Mouse (Mus musculus) neural tube, embryonic 15.5 days (tissue): ENCODE results near the gene Abcd3. TPM values are rescaled to one million over a fixed set of nuclear protein-coding genes. Genes with fewer than 3 reads are reported as not detected.
A peak's percentile ranks its signal among the peaks of the same experiment; 100 is the strongest.

Source experiments
- ATAC-seq: fragments of 200-750 bp; cut with Nextera tagmentation; 2 replicates; pipeline ENCODE4 v1.8.0; 2017; ENCODE audit warnings: mild to moderate bottlenecking, moderate TSS enrichment, moderate library complexity; ENCODE audit not compliant: low FRiP score
- H3K27ac ChIP-seq: fragments of 300-500 bp; sonication (generic); replicated peaks from 2 replicates; pipeline ENCODE4 v1.5.1; 2015; ENCODE audit warnings: mild to moderate bottlenecking, inconsistent platforms
- H3K27me3 ChIP-seq: fragments of 300-500 bp; sonication (generic); replicated peaks from 2 replicates; pipeline ENCODE4 v1.6.1; 2015; ENCODE audit warnings: inconsistent platforms
- H3K36me3 ChIP-seq: fragments of 300-500 bp; sonication (generic); 2 replicates; pipeline ENCODE4 v1.6.1; 2015; ENCODE audit warnings: inconsistent platforms
- H3K4me1 ChIP-seq: fragments of 300-500 bp; sonication (generic); 2 replicates; pipeline ENCODE4 v1.6.1; 2015; ENCODE audit warnings: inconsistent platforms
- H3K4me2 ChIP-seq: fragments of 300-500 bp; sonication (generic); 2 replicates; pipeline ENCODE4 v1.6.1; 2015; ENCODE audit warnings: inconsistent platforms, mild to moderate bottlenecking, moderate library complexity
- H3K4me3 ChIP-seq: fragments of 300-500 bp; sonication (generic); replicated peaks from 2 replicates; pipeline ENCODE4 v1.5.1; 2015; ENCODE audit warnings: mild to moderate bottlenecking, inconsistent platforms
- H3K9ac ChIP-seq: fragments of 300-500 bp; sonication (generic); replicated peaks from 2 replicates; pipeline ENCODE4 v1.6.1; 2015; ENCODE audit warnings: mild to moderate bottlenecking, inconsistent platforms
- H3K9me3 ChIP-seq: fragments of 300-500 bp; sonication (generic); replicated peaks from 2 replicates; pipeline ENCODE4 v1.6.1; 2016; ENCODE audit warnings: inconsistent platforms
- WGBS: fragments of 180-500 bp; shearing (Covaris S2); methylation state at CpG from one replicate; pipeline ENCODE4 v1.1.7; 2015; ENCODE audit warnings: mixed read lengths; 5-methylcytosine and 5-hydroxymethylcytosine counted together
- polyA plus RNA-seq: library from polyadenylated mRNA; unstranded; fragments of >200 nt; fragmentation: Nextera tagmentation; extraction: Ambion mirVana; gene quantifications from 2 replicates; pipeline ENCODE4 v1.2.1, GENCODE M21; 2015

The Abcd3 gene
- polyA plus RNA-seq, 1 experiment from 2014 or later = 74.4 TPM

GRCm38 (mm10) chr3:121841412-121842014 is 26.4 kb upstream of the Abcd3 start:
- Histone ChIP-seq H3K4me2 (no peak overlapping the region), H3K9ac (no peak overlapping the region), H3K4me3 (no peak overlapping the region), H3K4me1 (no peaks in the 10 kb centered on the region), H3K27me3 (no peaks in the 10 kb centered on the region), H3K27ac (no peak overlapping the region), H3K9me3 (no peaks in the 10 kb centered on the region), H3K36me3 (no peaks in the 10 kb centered on the region)
- 79% methylated on average over 9 of the region's 9 CpGs for WGBS
- ATAC-seq = no peak

GRCm38 (mm10) chr3:121840351-121840750 is 25.2 kb upstream of the Abcd3 start:
- H3K27ac ChIP-seq = no peak overlapping the region
- no peaks in the 10 kb centered on the region for H3K4me1 ChIP-seq
- H3K4me2 ChIP-seq = no peak overlapping the region
- 95% methylated on average over 8 of the region's 8 CpGs for WGBS
- H3K9me3 ChIP-seq = no peaks in the 10 kb centered on the region
- no peak overlapping the region for H3K9ac ChIP-seq
- H3K36me3 ChIP-seq = no peaks in the 10 kb centered on the region
- H3K27me3 ChIP-seq = no peaks in the 10 kb centered on the region
- H3K4me3 ChIP-seq = no peak overlapping the region
- no peak for ATAC-seq

GRCm38 (mm10) chr3:121834732-121835131 is 19.6 kb upstream of the Abcd3 start:
- no peak overlapping the region for H3K4me3 ChIP-seq
- no peak overlapping the region for H3K4me2 ChIP-seq
- no peaks in the 10 kb centered on the region for H3K4me1 ChIP-seq
- no peak overlapping the region for H3K9ac ChIP-seq
- ATAC-seq = no peak
- H3K9me3 ChIP-seq = no peaks in the 10 kb centered on the region
- no peak overlapping the region for H3K27ac ChIP-seq
- H3K27me3 ChIP-seq = no peaks in the 10 kb centered on the region
- no peaks in the 10 kb centered on the region for H3K36me3 ChIP-seq
- WGBS = 74% methylated on average over 2 of the region's 2 CpGs

- ATAC-seq = no peak
- Histone ChIP-seq H3K4me1 (no peaks in the 10 kb centered on the region), H3K27ac (no peak overlapping the region), H3K4me2 (no peak overlapping the region), H3K9me3 (no peaks in the 10 kb centered on the region), H3K36me3 (no peaks in the 10 kb centered on the region), H3K4me3 (no peak overlapping the region), H3K9ac (no peak overlapping the region), H3K27me3 (no peaks in the 10 kb centered on the region)
- WGBS = 89% methylated on average over 4 of the region's 4 CpGs
Measured at GRCm38 (mm10) chr3:121834250-121834649, 19.1 kb upstream of the Abcd3 start.

GRCm38 (mm10) chr3:121825092-121825491 is 10.0 kb upstream of the Abcd3 start:
- H3K4me3 ChIP-seq = no peak overlapping the region
- H3K4me1 ChIP-seq = no peaks in the 10 kb centered on the region
- WGBS = 94% methylated on average over 1 of the region's 1 CpGs
- H3K36me3 ChIP-seq = no peaks in the 10 kb centered on the region
- no peak overlapping the region for H3K27ac ChIP-seq
- no peak overlapping the region for H3K4me2 ChIP-seq
- no peaks in the 10 kb centered on the region for H3K27me3 ChIP-seq
- no peak for ATAC-seq
- H3K9ac ChIP-seq = no peak overlapping the region
- no peaks in the 10 kb centered on the region for H3K9me3 ChIP-seq

- H3K9me3 ChIP-seq = no peaks in the 10 kb centered on the region
- H3K27me3 ChIP-seq = no peaks in the 10 kb centered on the region
- no peak overlapping the region for H3K4me2 ChIP-seq
- H3K36me3 ChIP-seq = no peaks in the 10 kb centered on the region
- H3K9ac ChIP-seq = no peak overlapping the region
- no peak for ATAC-seq
- no peaks in the 10 kb centered on the region for H3K4me1 ChIP-seq
- no peak overlapping the region for H3K4me3 ChIP-seq
- H3K27ac ChIP-seq = no peak overlapping the region
- 98% methylated on average over 1 of the region's 1 CpGs for WGBS
Measured at GRCm38 (mm10) chr3:121824319-121824718, 9.2 kb upstream of the Abcd3 start.

- WGBS = 80% methylated on average over 5 of the region's 5 CpGs
- no peaks in the 10 kb centered on the region for H3K4me1 ChIP-seq
- H3K27me3 ChIP-seq = no peaks in the 10 kb centered on the region
- no peak overlapping the region for H3K4me2 ChIP-seq
- no peak for ATAC-seq
- no peak overlapping the region for H3K27ac ChIP-seq
- no peaks in the 10 kb centered on the region for H3K9me3 ChIP-seq
- no peaks in the 10 kb centered on the region for H3K36me3 ChIP-seq
- H3K9ac ChIP-seq = no peak overlapping the region
- H3K4me3 ChIP-seq = no peak overlapping the region
Measured at GRCm38 (mm10) chr3:121822643-121823042, 7.5 kb upstream of the Abcd3 start.

GRCm38 (mm10) chr3:121821559-121822143 is 6.5 kb upstream of the Abcd3 start:
- no peaks in the 10 kb centered on the region for H3K27me3 ChIP-seq
- WGBS = 86% methylated on average over 8 of the region's 8 CpGs
- H3K9me3 ChIP-seq = no peaks in the 10 kb centered on the region
- H3K4me3 ChIP-seq = no peak overlapping the region
- no peak overlapping the region for H3K4me2 ChIP-seq
- no peaks in the 10 kb centered on the region for H3K4me1 ChIP-seq
- no peak for ATAC-seq
- H3K9ac ChIP-seq = no peak overlapping the region
- no peak overlapping the region for H3K27ac ChIP-seq
- H3K36me3 ChIP-seq = no peaks in the 10 kb centered on the region

- Histone ChIP-seq H3K9ac (no peak overlapping the region), H3K4me2 (no peak overlapping the region), H3K9me3 (no peaks in the 10 kb centered on the region), H3K27me3 (no peaks in the 10 kb centered on the region), H3K4me3 (no peak overlapping the region), H3K27ac (no peak overlapping the region), H3K36me3 (no peaks in the 10 kb centered on the region), H3K4me1 (peaks cover 6% of the 10 kb centered on the region)
- no peak for ATAC-seq
- 84% methylated on average over 3 of the region's 3 CpGs for WGBS
Measured at GRCm38 (mm10) chr3:121819693-121820200, 4.6 kb upstream of the Abcd3 start.

- ATAC-seq = no peak
- 84% methylated on average over 10 of the region's 10 CpGs for WGBS
Measured at GRCm38 (mm10) chr3:121818736-121819396, 3.8 kb upstream of the Abcd3 start.

GRCm38 (mm10) chr3:121815549-121816235 is 590 bp upstream of the Abcd3 start:
- Histone ChIP-seq H3K4me2 (peak overlapping the region; percentile 70), H3K27me3 (no peaks in the 10 kb centered on the region), H3K9me3 (no peaks in the 10 kb centered on the region), H3K9ac (peak overlapping the region; percentile 88), H3K27ac (peak overlapping the region; percentile 99), H3K4me1 (peaks cover 26% of the 10 kb centered on the region), H3K36me3 (no peaks in the 10 kb centered on the region), H3K4me3 (peak overlapping the region; percentile 74)
- WGBS = 16% methylated on average over 16 of the region's 16 CpGs
- no peak for ATAC-seq

More at GRCm38 (mm10) chr3:121818736-121819396, 3.8 kb upstream of the Abcd3 start:
- H3K4me3 ChIP-seq = no peak overlapping the region
- H3K36me3 ChIP-seq = no peaks in the 10 kb centered on the region
- H3K27me3 ChIP-seq = no peaks in the 10 kb centered on the region
- no peaks in the 10 kb centered on the region for H3K9me3 ChIP-seq
- H3K27ac ChIP-seq = no peak overlapping the region
- H3K4me2 ChIP-seq = no peak overlapping the region
- peaks cover 11% of the 10 kb centered on the region for H3K4me1 ChIP-seq
- no peak overlapping the region for H3K9ac ChIP-seq
